ENCODE assay signal across 11 mouse cellular contexts in genomic region chr17:70794722-70795121, GRCm38 (mm10). TPM values are rescaled to one million over a fixed set of nuclear protein-coding genes. Genes with fewer than 3 reads are reported as not detected.
DNase-seq lines count a peak whose midpoint lies in the region; ATAC-seq and TF ChIP-seq lines count a peak whose summit lies in the region.
"Had no signal": no experiment of that assay in that cellular context is flagged by ENCODE, and none has a peak within 500 bp of the region (broad histone marks: within the 10 kb centered on the region; RNA-seq: fewer than 3 reads in every experiment).

No protein-coding gene starts in this region.

- 0 out of 2 replicates have a peak, but pooled peaks cover 6% of the 10 kb centered on the region for H3K27me3 ChIP-seq in forebrain, embryonic 10.5 days (ENCODE audit: poor library complexity, severe bottlenecking)
- no peaks in the 10 kb centered on the region for H3K27me3 ChIP-seq in forebrain, postnatal 0 days (ENCODE audit: insufficient read depth, low read length)
- no peaks in the 10 kb centered on the region for H3K27me3 ChIP-seq in hindbrain, embryonic 13.5 days
- no peaks in the 10 kb centered on the region for H3K27me3 ChIP-seq in neural tube, embryonic 14.5 days (ENCODE audit: control insufficient read depth, insufficient read depth, low read length)
- H3K27me3 ChIP-seq: liver, embryonic 12.5 days; Patski had no signal

- no peak for TF ChIP-seq CTCF in forebrain, postnatal 0 days (IDR thresholded peaks at IDR 0.05; ENCODE audit: low read depth)
- TF ChIP-seq CTCF in left cerebral cortex, adult 2 months (IDR thresholded peaks at IDR 0.05), result no peak

- no peak overlapping the region for H3K4me3 ChIP-seq in forebrain, embryonic 10.5 days
- H3K4me3 ChIP-seq in forebrain, postnatal 0 days (ENCODE audit: low read depth, low read length), result no peak overlapping the region
- H3K4me3 ChIP-seq in left cerebral cortex, adult 2 months, result no peak overlapping the region
- no peak overlapping the region for H3K4me3 ChIP-seq in hindbrain, embryonic 13.5 days
- H3K4me3 ChIP-seq in neural tube, embryonic 14.5 days (ENCODE audit: low read depth, low read length), result no peak overlapping the region
- H3K4me3 ChIP-seq: liver, embryonic 12.5 days had no signal

- 55% methylated on average over 6 of the region's 6 CpGs for WGBS in forebrain, embryonic 10.5 days
- WGBS in forebrain, postnatal 0 days, result 53% methylated on average over 6 of the region's 6 CpGs
- 52% methylated on average over 6 of the region's 6 CpGs for WGBS in hindbrain, embryonic 13.5 days
- 61% methylated on average over 6 of the region's 6 CpGs for WGBS in neural tube, embryonic 14.5 days

- H3K9me3 ChIP-seq in forebrain, embryonic 10.5 days, result no peaks in the 10 kb centered on the region
- H3K9me3 ChIP-seq in forebrain, postnatal 0 days (ENCODE audit: low read length), result no peaks in the 10 kb centered on the region
- no peaks in the 10 kb centered on the region for H3K9me3 ChIP-seq in hindbrain, embryonic 13.5 days
- H3K9me3 ChIP-seq in neural tube, embryonic 14.5 days (ENCODE audit: control insufficient read depth, low read length), result no peaks in the 10 kb centered on the region
- H3K9me3 ChIP-seq: liver, embryonic 12.5 days had no signal

- H3K27ac ChIP-seq in forebrain, embryonic 10.5 days, result peak overlapping the region; percentile 67
- H3K27ac ChIP-seq in forebrain, postnatal 0 days (ENCODE audit: low read depth, low read length), result no peak overlapping the region
- H3K27ac ChIP-seq in left cerebral cortex, adult 2 months, result peak overlapping the region; percentile 67; the same call in 1 of the 2 replicates
- H3K27ac ChIP-seq in hindbrain, embryonic 13.5 days, result peak overlapping the region; percentile 66
- H3K27ac ChIP-seq in neural tube, embryonic 14.5 days (ENCODE audit: low read depth, low read length), result peak overlapping the region; percentile 1
- H3K27ac ChIP-seq: liver, embryonic 12.5 days had no signal

- H3K4me1 ChIP-seq in forebrain, embryonic 10.5 days, result peaks cover 17% of the 10 kb centered on the region
- H3K4me1 ChIP-seq in forebrain, postnatal 0 days (ENCODE audit: insufficient read depth), result 0 out of 2 replicates have a peak, but pooled peaks cover 5% of the 10 kb centered on the region
- peaks cover 11% of the 10 kb centered on the region for H3K4me1 ChIP-seq in hindbrain, embryonic 13.5 days (replicated peaks)
- no peaks in the 10 kb centered on the region for H3K4me1 ChIP-seq in neural tube, embryonic 14.5 days (ENCODE audit: control insufficient read depth, insufficient read depth, low read length)
- H3K4me1 ChIP-seq: liver, embryonic 12.5 days had no signal

- no peak for DNase-seq in forebrain, embryonic 10.5 days (ENCODE audit: extremely low spot score, low spot score)
- no peak for DNase-seq in forebrain, postnatal 0 days
- DNase-seq in left cerebral cortex, adult 2 months (ENCODE audit: extremely low spot score in 1 of 2, low spot score in 2 of 2), result no peak
- no peak for DNase-seq in left cerebral cortex, postnatal 14 days (ENCODE audit: low spot score in 2 of 2)
- no peak for DNase-seq in cerebellum, adult 11 months
- DNase-seq in gastrocnemius, adult 8-10 months (ENCODE audit: low spot score in 2 of 2), result no peak
- DNase-seq: kidney, adult 11 months had no signal

- H3K4me2 ChIP-seq in forebrain, postnatal 0 days (ENCODE audit: low read depth), result no peak overlapping the region
- no peak overlapping the region for H3K4me2 ChIP-seq in hindbrain, embryonic 13.5 days
- H3K4me2 ChIP-seq in neural tube, embryonic 14.5 days (ENCODE audit: low read depth, low read length), result no peak overlapping the region
- H3K4me2 ChIP-seq: liver, embryonic 12.5 days had no signal

- intact Hi-C loops in left cerebral cortex, adult 2 months (cut with DNase I), result no loop called here
- intact Hi-C loops in left cerebral cortex, postnatal 14 days (cut with DNase I), result no loop called here

- ATAC-seq in forebrain, postnatal 0 days, result no peak
- ATAC-seq in hindbrain, embryonic 13.5 days (ENCODE audit: low FRiP score), result no peak
- no peak for ATAC-seq in neural tube, embryonic 14.5 days (ENCODE audit: low read depth)
- ATAC-seq: liver, embryonic 12.5 days had no signal

- no peak overlapping the region for H3K9ac ChIP-seq in forebrain, postnatal 0 days
- no peak overlapping the region for H3K9ac ChIP-seq in hindbrain, embryonic 13.5 days
- H3K9ac ChIP-seq in neural tube, embryonic 14.5 days (replicated peaks; ENCODE audit: low read depth, low read length), result no peak overlapping the region
- H3K9ac ChIP-seq: liver, embryonic 12.5 days had no signal

- no peaks in the 10 kb centered on the region for H3K36me3 ChIP-seq in forebrain, embryonic 10.5 days (replicated peaks)
- no peaks in the 10 kb centered on the region; the same call in 1 of the 2 replicates for H3K36me3 ChIP-seq in forebrain, postnatal 0 days (ENCODE audit: insufficient read depth)
- no peaks in the 10 kb centered on the region for H3K36me3 ChIP-seq in hindbrain, embryonic 13.5 days
- no peaks in the 10 kb centered on the region for H3K36me3 ChIP-seq in neural tube, embryonic 14.5 days (ENCODE audit: control insufficient read depth, insufficient read depth, low read length)
- H3K36me3 ChIP-seq: liver, embryonic 12.5 days had no signal

RNA-seq across cellular contexts. Expression of gene Tgif1, which starts 58.6 kb away (rescaled TPM):
- polyA plus RNA-seq in forebrain, embryonic 10.5 days (2016; fragmentation: Nextera tagmentation; extraction: Ambion mirVana), result 80.2 and 89.6 TPM in 2 replicates
- 3.0 and 3.5 TPM in 2 replicates for total RNA-seq in forebrain, postnatal 0 days (2014; rRNA removed)
- 4.4 and 5.2 TPM in 2 replicates for polyA plus RNA-seq in forebrain, postnatal 0 days (2015; fragmentation: Nextera tagmentation; extraction: Ambion mirVana)
- 1 to 10 TPM; 1.5 to 1.6 TPM for total RNA-seq in left cerebral cortex, adult 2 months (2021)
- 1 to 10 TPM; 2.1 to 3.4 TPM for total RNA-seq in left cerebral cortex, postnatal 14 days (2021)
- 26.4 TPM in 2 replicates for polyA plus RNA-seq in hindbrain, embryonic 13.5 days (2015; fragmentation: Nextera tagmentation; extraction: Ambion mirVana)
- polyA plus RNA-seq in neural tube, embryonic 14.5 days (2014; fragmentation: Nextera tagmentation; extraction: Ambion mirVana), result 10.9 and 13.2 TPM in 2 replicates
- total RNA-seq in gastrocnemius, adult 8-10 months (2022), result 1 to 10 TPM; 5.6 to 7.2 (median 5.9) TPM
